Mouse (Mus musculus) midbrain, embryonic 15.5 days (tissue): ENCODE measurements around the gene Numa1. TPM values are rescaled to one million over a fixed set of nuclear protein-coding genes. Genes with fewer than 3 reads are reported as not detected.

ENCODE experiments used
- ATAC-seq: fragments of 200-750 bp; cut with Nextera tagmentation; replicated peaks from 2 replicates; pipeline ENCODE4 v1.8.0; 2017; ENCODE audit warnings: moderate TSS enrichment
- H3K27ac ChIP-seq: fragments of 300-500 bp; sonication (generic); 2 replicates; pipeline ENCODE4 v1.5.1; 2015; ENCODE audit warnings: mild to moderate bottlenecking, inconsistent platforms
- H3K27me3 ChIP-seq: fragments of 300-500 bp; sonication (generic); replicated peaks from 2 replicates; pipeline ENCODE4 v1.6.1; 2015; ENCODE audit warnings: inconsistent platforms
- H3K36me3 ChIP-seq: fragments of 300-500 bp; sonication (generic); replicated peaks from 2 replicates; pipeline ENCODE4 v1.6.1; 2015; ENCODE audit warnings: inconsistent platforms
- H3K4me1 ChIP-seq: fragments of 300-500 bp; sonication (generic); 2 replicates; pipeline ENCODE4 v1.6.1; 2015; ENCODE audit warnings: inconsistent platforms
- H3K4me2 ChIP-seq: fragments of 300-500 bp; sonication (generic); 2 replicates; pipeline ENCODE4 v1.6.1; 2015; ENCODE audit warnings: inconsistent platforms, mild to moderate bottlenecking, moderate library complexity
- H3K4me3 ChIP-seq: fragments of 300-500 bp; sonication (generic); 2 replicates; pipeline ENCODE4 v1.5.1; 2015; ENCODE audit warnings: mild to moderate bottlenecking, inconsistent platforms
- H3K9ac ChIP-seq: fragments of 300-500 bp; sonication (generic); 2 replicates; pipeline ENCODE4 v1.6.1; 2015; ENCODE audit warnings: mild to moderate bottlenecking, inconsistent platforms
- H3K9me3 ChIP-seq: fragments of 300-500 bp; sonication (generic); 2 replicates; pipeline ENCODE4 v1.6.1; 2016; ENCODE audit warnings: inconsistent platforms
- WGBS: fragments of 180-500 bp; shearing (Covaris S2); methylation state at CpG from one replicate; pipeline ENCODE4 v1.1.7; 2015; ENCODE audit warnings: mixed read lengths; 5-methylcytosine and 5-hydroxymethylcytosine counted together
- polyA plus RNA-seq: library from polyadenylated mRNA; unstranded; fragments of >200 nt; fragmentation: Nextera tagmentation; extraction: Ambion mirVana; gene quantifications from 2 replicates; pipeline ENCODE4 v1.2.1, GENCODE M21; 2015

Gene Numa1
- polyA plus RNA-seq, 1 experiment from 2014 or later = 53.1 TPM

DNA sequence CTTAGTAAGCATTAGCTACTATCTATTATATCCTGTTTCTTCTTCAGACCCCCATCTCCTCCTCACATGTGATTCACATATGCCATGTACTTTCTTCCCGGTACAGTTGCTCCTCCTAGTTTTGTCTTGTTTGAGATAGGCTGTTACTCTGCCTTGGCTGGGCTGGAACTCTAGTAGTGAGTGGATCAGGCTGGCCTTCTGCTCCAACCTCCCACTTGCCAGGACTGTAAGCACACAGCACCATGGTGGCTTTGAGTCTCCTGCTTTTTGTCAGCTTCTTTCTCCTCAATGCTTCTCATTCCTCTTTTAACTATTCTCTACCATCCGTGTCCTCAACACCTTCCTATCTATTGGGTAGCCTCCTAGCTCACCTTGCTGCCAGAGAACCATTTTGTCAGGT is 34.8 kb downstream of the Numa1 start:
- Histone ChIP-seq H3K4me1 (peaks cover 31% of the 10 kb centered on the region), H3K27ac (peak overlapping the region; percentile 99), H3K36me3 (no peaks in the 10 kb centered on the region), H3K27me3 (no peaks in the 10 kb centered on the region), H3K9ac (peak overlapping the region; percentile 11; the same call in 1 of the 2 replicates), H3K9me3 (no peaks in the 10 kb centered on the region), H3K4me2 (peak overlapping the region; percentile 66), H3K4me3 (peak overlapping the region; percentile 72; the same call in 1 of the 2 replicates)
- no peak for ATAC-seq
- WGBS = 54% methylated on average over 2 of the region's 2 CpGs

DNA sequence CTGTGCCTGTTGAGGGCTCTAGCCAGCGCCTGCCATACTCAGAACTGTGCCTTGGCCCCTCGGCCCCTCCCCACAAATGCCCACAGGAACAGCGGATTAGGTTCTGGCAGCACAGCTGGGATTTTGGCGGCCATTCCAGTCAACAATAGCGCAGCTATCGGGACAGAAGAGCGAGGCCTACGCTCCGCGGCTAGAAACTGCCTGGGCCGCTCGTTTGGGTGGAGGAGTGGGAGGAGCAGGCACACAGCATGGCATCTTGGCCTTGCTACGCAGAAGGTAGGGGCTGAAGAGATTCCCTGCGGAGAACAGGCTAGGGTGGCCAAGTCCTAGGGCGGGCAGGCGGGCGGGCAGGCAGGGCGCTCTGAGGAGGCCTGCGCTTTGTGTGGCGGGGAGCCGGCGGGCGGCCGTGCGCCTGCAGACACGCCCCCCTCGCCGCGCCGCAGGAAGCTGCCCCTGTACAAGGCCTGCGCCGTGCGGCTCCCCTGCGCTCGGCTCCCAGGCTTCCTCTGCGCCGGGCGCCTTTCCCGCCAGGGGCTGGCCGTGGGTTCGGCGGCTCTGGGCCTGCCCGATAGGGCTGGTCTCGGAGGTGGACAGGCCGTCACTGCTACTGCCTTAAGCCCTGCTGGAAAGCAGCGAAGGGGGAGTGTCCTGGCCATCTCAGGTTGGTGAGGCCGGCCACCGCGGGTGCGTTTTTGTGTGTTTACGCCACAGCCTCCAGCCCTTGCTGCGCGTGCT is 36.0 kb downstream of the Numa1 start:
- H3K4me2 ChIP-seq = peak overlapping the region; percentile 66
- H3K27me3 ChIP-seq = no peaks in the 10 kb centered on the region
- peaks cover 35% of the 10 kb centered on the region for H3K4me1 ChIP-seq
- no peaks in the 10 kb centered on the region for H3K9me3 ChIP-seq
- H3K4me3 ChIP-seq = peak overlapping the region; percentile 72
- H3K9ac ChIP-seq = peak overlapping the region; percentile 96
- H3K36me3 ChIP-seq = no peaks in the 10 kb centered on the region
- peak; percentile 91 for ATAC-seq
- under 1% methylated on average over 53 of the region's 53 CpGs for WGBS
- peak overlapping the region; percentile 99 for H3K27ac ChIP-seq

DNA sequence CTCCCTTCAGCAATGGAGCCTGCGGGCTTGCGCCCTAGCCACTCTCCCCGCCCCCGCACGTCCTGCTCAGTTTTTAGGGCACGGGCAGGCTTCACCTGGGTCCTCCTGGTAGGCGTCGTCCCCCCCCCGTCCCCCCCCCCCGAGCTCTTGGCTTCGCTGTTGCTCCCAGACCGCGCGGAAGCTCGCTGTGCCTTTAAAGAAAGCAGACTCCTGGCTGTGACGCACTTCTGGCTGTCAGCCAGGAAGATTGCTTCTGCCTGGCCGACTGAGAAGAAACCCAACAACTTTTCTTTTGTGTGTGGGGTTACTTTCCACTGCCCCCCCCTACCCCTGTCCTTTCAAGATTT is 36.5 kb downstream of the Numa1 start:
- H3K4me2 ChIP-seq = peak overlapping the region; percentile 66
- peak overlapping the region; percentile 96 for H3K9ac ChIP-seq
- peak; percentile 82; the same call in 1 of the 2 replicates for ATAC-seq
- no peaks in the 10 kb centered on the region for H3K9me3 ChIP-seq
- WGBS = 1% methylated on average over 12 of the region's 17 CpGs
- no peaks in the 10 kb centered on the region for H3K27me3 ChIP-seq
- peaks cover 35% of the 10 kb centered on the region for H3K4me1 ChIP-seq
- peak overlapping the region; percentile 99 for H3K27ac ChIP-seq
- H3K36me3 ChIP-seq = no peaks in the 10 kb centered on the region
- peak overlapping the region; percentile 72 for H3K4me3 ChIP-seq

DNA sequence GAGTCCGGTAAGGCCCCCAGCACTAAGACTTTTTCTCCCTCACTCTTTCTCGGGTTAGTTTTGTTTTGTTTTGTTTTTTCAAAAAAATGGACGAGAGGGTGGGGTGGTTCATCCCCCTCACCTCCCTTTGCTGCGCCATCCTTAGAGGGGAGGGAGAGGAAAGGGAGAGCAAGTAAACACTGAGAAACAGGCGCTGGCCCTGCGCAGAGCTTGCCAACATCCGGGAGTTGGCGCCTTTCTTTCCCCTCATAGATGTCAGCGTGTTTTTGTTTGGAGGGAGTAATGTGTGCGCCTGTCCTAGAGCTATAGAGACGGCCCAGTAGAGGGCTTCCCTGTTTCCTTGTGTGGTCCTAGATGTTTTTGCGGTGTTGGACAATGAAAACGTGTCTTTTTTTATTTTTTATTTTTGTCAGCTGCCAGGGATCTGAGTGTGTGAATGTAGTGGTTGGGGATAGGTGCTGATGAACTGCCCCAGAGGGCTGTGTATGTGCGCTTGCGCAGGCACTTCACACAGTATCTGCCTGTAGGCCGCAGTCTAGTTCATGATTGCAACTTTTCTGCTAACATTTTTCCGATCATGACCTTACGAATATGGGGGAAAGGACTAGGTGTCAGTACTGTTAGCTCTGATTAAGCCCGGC is 37.0 kb downstream of the Numa1 start:
- Histone ChIP-seq H3K27me3 (no peaks in the 10 kb centered on the region), H3K4me1 (peaks cover 35% of the 10 kb centered on the region), H3K9me3 (no peaks in the 10 kb centered on the region), H3K4me2 (peak overlapping the region; percentile 66), H3K9ac (peak overlapping the region; percentile 96), H3K27ac (peak overlapping the region; percentile 99), H3K36me3 (no peaks in the 10 kb centered on the region), H3K4me3 (peak overlapping the region; percentile 72)
- ATAC-seq = peak; percentile 73
- 2% methylated on average over 19 of the region's 19 CpGs for WGBS

DNA sequence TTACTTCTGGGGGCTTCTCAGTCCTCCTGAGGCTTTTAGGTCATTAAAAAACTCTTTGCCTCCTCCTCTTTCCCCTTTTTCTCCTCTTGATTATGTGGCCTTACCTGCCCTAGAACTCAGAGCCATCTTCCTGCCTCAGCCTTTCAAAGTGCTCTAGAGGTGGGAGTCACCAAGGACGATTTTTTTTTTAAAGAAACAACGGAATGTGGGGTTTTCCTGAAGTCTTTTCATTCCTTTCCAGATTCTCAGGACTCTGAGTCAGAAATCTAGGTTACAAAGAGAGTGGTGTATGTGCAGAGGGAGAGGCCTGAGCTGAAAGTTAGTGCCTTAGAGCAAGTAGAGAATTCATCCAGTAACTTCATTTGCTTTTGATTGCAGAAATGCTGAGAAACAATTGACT is 37.8 kb downstream of the Numa1 start:
- peaks cover 35% of the 10 kb centered on the region for H3K4me1 ChIP-seq
- no peak for ATAC-seq

DNA sequence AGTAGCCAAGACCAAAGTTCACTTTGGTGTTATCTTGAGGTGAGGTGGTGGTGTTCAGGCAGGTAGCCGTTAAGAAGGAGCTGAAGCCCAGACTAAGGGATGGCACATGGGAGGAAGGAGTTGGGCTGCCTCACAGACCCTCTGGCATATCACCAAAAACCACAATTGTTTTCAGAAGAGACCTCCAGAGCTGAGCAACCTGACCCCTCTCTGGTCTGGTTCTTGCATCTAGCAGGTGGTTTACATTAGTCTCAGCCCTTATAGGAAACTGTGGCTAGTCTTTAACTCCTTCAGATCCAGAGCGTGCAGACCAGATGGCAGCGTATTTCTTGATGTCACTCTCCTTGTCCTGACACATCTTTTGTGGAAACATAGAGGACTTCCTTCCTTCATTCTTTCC is 39.8 kb downstream of the Numa1 start:
- 0 out of 2 replicates have a peak, but pooled peaks cover 3% of the 10 kb centered on the region for H3K36me3 ChIP-seq
- no peak overlapping the region for H3K27ac ChIP-seq
- peaks cover 32% of the 10 kb centered on the region for H3K4me1 ChIP-seq
- no peak for ATAC-seq
- H3K27me3 ChIP-seq = no peaks in the 10 kb centered on the region
- 93% methylated on average over 3 of the region's 3 CpGs for WGBS
- H3K9me3 ChIP-seq = no peaks in the 10 kb centered on the region
- no peak overlapping the region for H3K4me3 ChIP-seq
- H3K9ac ChIP-seq = no peak overlapping the region
- H3K4me2 ChIP-seq = no peak overlapping the region

More for the DNA sequence above, 37.8 kb downstream of the Numa1 start:
- Histone ChIP-seq H3K36me3 (no peaks in the 10 kb centered on the region), H3K4me2 (peak overlapping the region; percentile 66), H3K4me3 (peak overlapping the region; percentile 72), H3K27ac (peak overlapping the region; percentile 99), H3K27me3 (no peaks in the 10 kb centered on the region), H3K9ac (peak overlapping the region; percentile 96; the same call in 1 of the 2 replicates), H3K9me3 (no peaks in the 10 kb centered on the region)
- 60% methylated on average over 2 of the region's 2 CpGs for WGBS

DNA sequence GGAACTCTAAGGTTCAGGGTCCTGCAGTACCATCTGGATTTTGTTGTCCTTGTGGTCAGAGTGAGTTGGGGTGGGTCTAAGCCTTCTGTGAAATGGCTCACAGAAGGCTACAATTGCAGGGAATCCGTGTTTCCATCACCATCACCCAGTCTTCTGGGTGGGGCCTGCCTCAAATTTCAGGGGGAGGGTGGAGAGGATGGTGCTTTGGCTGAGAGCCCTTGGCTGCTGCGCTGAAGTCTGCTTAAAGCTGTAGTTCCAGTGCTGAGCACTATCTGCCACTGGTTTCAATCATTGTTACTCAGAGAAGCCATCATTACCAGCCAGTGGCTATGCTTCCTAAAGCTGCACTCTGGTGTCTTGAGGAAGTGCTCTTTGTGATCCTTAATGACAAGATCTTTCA is 40.6 kb downstream of the Numa1 start:
- WGBS = 76% methylated on average over 2 of the region's 2 CpGs
- no peak for ATAC-seq
- no peak overlapping the region for H3K9ac ChIP-seq
- H3K4me1 ChIP-seq = peaks cover 28% of the 10 kb centered on the region
- no peak overlapping the region for H3K4me3 ChIP-seq
- H3K9me3 ChIP-seq = no peaks in the 10 kb centered on the region
- no peaks in the 10 kb centered on the region for H3K27me3 ChIP-seq
- H3K36me3 ChIP-seq = 0 out of 2 replicates have a peak, but pooled peaks cover 3% of the 10 kb centered on the region
- no peak overlapping the region for H3K4me2 ChIP-seq
- 0 out of 2 replicates have a peak overlapping the region, but pooled peaks have one; percentile 24 for H3K27ac ChIP-seq

DNA sequence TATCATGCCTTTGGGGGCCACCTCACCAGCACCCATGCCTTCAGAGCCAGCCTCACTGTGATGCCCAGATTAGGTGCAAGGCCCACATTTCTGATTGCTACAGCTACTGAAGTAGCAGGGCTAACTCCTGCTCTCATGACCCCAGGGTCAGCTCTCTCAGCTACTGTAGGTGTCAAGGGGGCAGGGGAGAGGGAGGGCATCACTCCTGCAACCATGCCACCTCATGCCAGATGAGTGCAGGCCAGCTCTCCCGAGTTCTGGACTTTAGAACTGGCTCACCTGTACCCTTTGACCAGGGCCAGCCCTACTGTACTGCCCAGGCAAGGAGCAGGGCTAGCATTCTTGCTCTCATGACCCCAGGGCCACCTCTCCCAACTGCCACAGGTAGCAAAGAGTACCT is 48.8 kb downstream of the Numa1 start:
- no peak overlapping the region for H3K27ac ChIP-seq
- H3K9ac ChIP-seq = no peak overlapping the region
- ATAC-seq = no peak; the same call in 1 of the 2 replicates
- H3K36me3 ChIP-seq = no peaks in the 10 kb centered on the region; the same call in 1 of the 2 replicates
- no peak overlapping the region for H3K4me2 ChIP-seq
- no peak overlapping the region for H3K4me3 ChIP-seq
- no peaks in the 10 kb centered on the region for H3K27me3 ChIP-seq
- H3K9me3 ChIP-seq = no peaks in the 10 kb centered on the region
- 62% methylated on average over 1 of the region's 1 CpGs for WGBS
- no peaks in the 10 kb centered on the region for H3K4me1 ChIP-seq

DNA sequence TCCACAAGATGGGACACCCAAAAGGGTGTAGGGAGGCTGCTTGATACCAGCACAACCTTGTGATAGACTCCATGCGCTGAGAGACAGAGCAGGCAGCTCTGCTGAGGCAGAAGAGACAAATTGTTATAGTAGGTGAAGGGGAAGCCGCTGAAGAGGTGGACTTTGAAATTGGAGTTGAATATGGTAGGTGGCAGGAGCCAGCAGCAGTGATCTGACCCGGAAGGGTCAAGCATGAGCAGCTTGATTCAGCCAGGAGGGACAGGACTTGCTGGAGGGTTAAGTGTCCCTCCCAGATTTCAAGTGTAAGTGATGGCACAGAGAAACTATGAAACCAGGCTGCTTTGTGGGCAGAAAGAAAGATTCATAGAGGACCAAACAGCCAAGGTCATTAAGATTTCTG is 51.2 kb downstream of the Numa1 start:
- WGBS = 98% methylated on average over 3 of the region's 3 CpGs
- ATAC-seq = no peak
- H3K36me3 ChIP-seq = peaks cover 14% of the 10 kb centered on the region

DNA sequence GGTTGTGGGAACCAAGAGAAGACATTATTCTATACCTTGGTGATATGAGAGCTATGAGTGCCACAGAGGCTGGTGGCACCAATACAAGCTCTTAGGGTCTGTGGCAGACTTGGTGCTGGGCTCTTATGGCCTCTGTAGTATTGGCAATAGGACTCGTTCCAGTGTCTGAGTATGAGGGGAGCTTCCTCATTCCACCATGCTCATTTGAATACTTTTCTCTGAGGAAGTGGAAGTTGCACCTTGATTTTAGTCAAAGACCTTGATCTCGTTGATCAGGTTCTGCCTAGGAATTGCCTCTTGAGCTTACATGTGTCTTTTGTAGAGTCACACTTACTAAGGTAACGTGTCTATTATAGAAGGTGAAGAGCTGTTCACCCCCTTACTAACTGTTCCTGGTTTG is 60.3 kb downstream of the Numa1 start:
- H3K9ac ChIP-seq = no peak overlapping the region
- peaks cover 87% of the 10 kb centered on the region for H3K36me3 ChIP-seq
- H3K4me2 ChIP-seq = no peak overlapping the region
- no peak overlapping the region for H3K4me3 ChIP-seq
- H3K27ac ChIP-seq = no peak overlapping the region
- no peaks in the 10 kb centered on the region for H3K4me1 ChIP-seq
- H3K9me3 ChIP-seq = no peaks in the 10 kb centered on the region
- H3K27me3 ChIP-seq = no peaks in the 10 kb centered on the region
- 93% methylated on average over 3 of the region's 3 CpGs for WGBS
- no peak for ATAC-seq

More for the DNA sequence above, 51.2 kb downstream of the Numa1 start:
- Histone ChIP-seq H3K27me3 (no peaks in the 10 kb centered on the region), H3K9me3 (no peaks in the 10 kb centered on the region), H3K9ac (no peak overlapping the region), H3K27ac (no peak overlapping the region), H3K4me2 (no peak overlapping the region), H3K4me3 (no peak overlapping the region), H3K4me1 (no peaks in the 10 kb centered on the region)

DNA sequence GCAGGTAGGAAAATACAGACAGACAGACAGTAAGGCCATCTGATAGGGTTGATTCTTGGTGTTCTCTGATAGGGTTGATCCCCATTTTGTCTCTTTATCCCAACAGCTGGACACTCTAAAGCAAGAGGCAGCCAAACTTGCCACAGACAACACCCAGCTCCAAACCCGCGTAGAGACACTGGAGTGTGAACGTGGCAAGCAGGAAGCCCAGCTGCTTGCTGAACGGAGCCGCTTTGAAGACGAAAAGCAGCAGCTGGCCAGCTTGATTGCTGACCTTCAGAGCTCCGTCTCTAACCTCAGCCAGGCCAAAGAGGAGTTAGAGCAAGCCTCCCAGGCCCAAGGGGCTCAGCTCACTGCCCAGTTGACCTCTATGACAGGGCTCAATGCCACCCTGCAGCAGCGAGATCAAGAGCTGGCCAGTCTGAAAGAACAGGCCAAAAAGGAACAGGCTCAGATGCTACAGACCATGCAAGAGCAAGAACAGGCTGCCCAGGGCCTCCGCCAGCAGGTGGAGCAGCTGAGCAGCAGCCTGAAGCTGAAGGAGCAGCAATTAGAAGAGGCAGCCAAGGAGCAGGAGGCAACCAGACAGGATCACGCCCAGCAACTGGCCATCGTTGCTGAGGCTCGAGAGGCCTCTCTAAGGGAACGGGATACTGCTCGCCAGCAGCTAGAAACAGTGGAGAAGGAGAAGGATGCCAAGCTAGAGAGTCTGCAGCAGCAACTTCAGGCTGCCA is 64.5 kb downstream of the Numa1 start:
- Histone ChIP-seq H3K27me3 (no peaks in the 10 kb centered on the region), H3K9ac (no peak overlapping the region), H3K4me1 (no peaks in the 10 kb centered on the region), H3K27ac (peak overlapping the region; percentile 23; the same call in 1 of the 2 replicates), H3K4me3 (no peak overlapping the region), H3K9me3 (no peaks in the 10 kb centered on the region), H3K4me2 (no peak overlapping the region), H3K36me3 (peaks cover 87% of the 10 kb centered on the region)
- WGBS = 67% methylated on average over 14 of the region's 14 CpGs
- 0 out of 2 replicates have a peak, but pooled peaks have one; percentile 32 for ATAC-seq
